Mouse (Mus musculus) left cerebral cortex, postnatal 4 days (tissue): ENCODE data around the gene Wfdc13. TPM values are rescaled to one million over a fixed set of nuclear protein-coding genes. Genes with fewer than 3 reads are reported as not detected.
"Not testable (repeated sequence)": the region's sequence is repeated elsewhere in the genome, so short reads cannot be mapped to it uniquely, and the experiment has no call there.

ENCODE experiments used
- DNase-seq: peaks from one replicate; pipeline ENCODE4 v3.0.0-alpha.2; 2022
- intact Hi-C: fragments of 180-260 bp; cut with DNase I; formaldehyde crosslinking; loops from one replicate; pipeline ENCODE4 v1.15.1; 2025
- total RNA-seq, 2 experiments: library from RNA; stranded (reverse); gene quantifications; 2 replicates each; pipeline ENCODE4 v1.2.3; 2021

The Wfdc13 gene
- total RNA-seq, 2 experiments from 2014 or later: not detected

DNA sequence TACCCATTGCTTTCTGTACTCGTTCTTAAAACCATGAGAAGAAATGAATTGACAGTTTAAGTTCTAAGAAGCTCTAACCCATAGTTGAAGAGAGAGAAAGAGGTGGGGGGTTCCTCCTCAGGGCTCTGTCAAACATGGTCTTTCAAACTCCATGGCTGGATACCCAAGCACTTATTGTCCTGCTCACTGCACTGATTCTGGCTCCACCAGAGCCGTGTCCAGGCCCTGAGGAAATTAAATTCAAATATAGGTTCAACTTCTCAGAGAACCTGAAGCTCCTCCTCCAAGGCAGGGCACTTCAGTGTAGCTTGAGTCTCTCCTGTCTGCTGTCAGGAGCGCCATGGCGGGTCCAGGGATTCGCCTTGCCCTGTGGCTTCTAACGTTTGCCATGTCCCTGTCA is 30.1 kb downstream of the Wfdc13 start, which contains the start of gene Spint5:
Spint5 (plus strand) TSS at position 301 of the 400 bp plus-strand sequence.
- intact Hi-C loops: no loop called here

DNA sequence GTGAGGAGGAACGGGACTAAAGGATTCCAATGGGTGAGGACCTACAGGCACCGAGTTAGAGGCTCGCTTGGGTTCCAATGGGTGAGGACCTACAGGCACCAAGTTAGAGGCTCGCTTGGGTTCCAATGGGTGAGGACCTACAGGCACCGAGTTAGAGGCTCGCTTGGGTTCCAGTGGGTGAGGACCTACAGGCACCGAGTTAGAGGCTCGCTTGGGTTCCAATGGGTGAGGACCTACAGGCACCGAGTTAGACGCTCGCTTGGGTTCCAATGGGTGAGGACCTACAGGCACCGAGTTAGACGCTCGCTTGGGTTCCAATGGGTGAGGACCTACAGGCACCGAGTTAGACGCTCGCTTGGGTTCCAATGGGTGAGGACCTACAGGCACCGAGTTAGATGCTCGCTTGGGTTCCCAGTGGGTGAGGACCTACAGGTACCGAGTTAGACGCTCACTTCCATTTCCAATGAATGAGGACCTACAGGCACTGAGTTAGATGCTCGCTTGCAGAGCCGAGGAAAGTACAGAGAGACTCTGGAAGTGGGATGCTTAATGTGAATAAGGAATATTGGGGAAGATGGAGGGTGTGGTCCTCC is 31.4 kb downstream of the Wfdc13 start:
- intact Hi-C loops, DNase-seq: not testable (repeated sequence)

More for the DNA sequence above, 30.1 kb downstream of the Wfdc13 start, which contains the start of gene Spint5:
- no peak for DNase-seq

GRCm38 (mm10) chr2:164723276-164723675 is 38.4 kb downstream of the Wfdc13 start:
- no peak for DNase-seq
- intact Hi-C loops: no loop called here

GRCm38 (mm10) chr2:164725895-164726619 is 41.1 kb downstream of the Wfdc13 start:
- DNase-seq: peak; percentile 70
- intact Hi-C loops: loop anchor here (2.0 kb wide), 1 partner anchor 133 kb away; the partner anchor contains the start of gene Eppin

DNA sequence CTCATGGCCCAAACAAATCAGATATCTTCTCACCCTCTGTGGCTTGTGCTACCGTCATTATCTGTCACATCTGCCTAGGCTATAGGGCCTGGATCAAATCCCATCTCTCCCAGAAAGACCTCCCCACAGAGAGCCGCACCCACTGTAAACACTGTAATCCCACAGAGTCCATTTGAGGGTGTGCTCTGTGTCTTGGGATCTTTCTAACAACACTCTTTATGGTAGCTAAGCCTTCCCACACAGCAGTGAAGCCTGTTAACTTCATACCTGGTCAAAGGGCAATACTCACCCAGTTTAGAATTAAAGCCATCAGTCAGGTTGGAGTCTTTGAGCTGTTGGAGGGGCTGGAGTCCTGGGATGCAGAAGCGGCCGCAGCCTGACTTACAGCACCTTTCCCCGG is 46.8 kb downstream of the Wfdc13 start:
- DNase-seq: no peak
- intact Hi-C loops: no loop called here

- DNase-seq: no peak
- intact Hi-C loops: no loop called here
Measured at GRCm38 (mm10) chr2:164733259-164733658, 48.4 kb downstream of the Wfdc13 start.

GRCm38 (mm10) chr2:164734839-164735238 is 49.9 kb downstream of the Wfdc13 start:
- intact Hi-C loops: no loop called here

GRCm38 (mm10) chr2:164735446-164735845 is 50.5 kb downstream of the Wfdc13 start:
- no peak for DNase-seq
- intact Hi-C loops: no loop called here

More at GRCm38 (mm10) chr2:164734839-164735238, 49.9 kb downstream of the Wfdc13 start:
- no peak for DNase-seq

Other genes with a start within 250 kb of the Wfdc13 start
- 10 to 100 TPM in 1 of 2 experiments, 1 to 10 TPM in 1; 9.6 to 12.6 TPM for gene Sdc4, start 241.2 kb upstream of the Wfdc13 start, total RNA-seq
- gene Sys1, start 228.1 kb upstream of the Wfdc13 start, total RNA-seq: 10 to 100 TPM; 42.5 to 45.8 TPM
- gene Gm20458, start 224.1 kb upstream of the Wfdc13 start, total RNA-seq: 1 to 10 TPM in 1 of 2 experiments, not detected in 1; 2.9 TPM
- not detected for gene Trp53tg5, start 211.4 kb upstream of the Wfdc13 start, total RNA-seq
- 10 to 100 TPM; 32.6 to 33.5 TPM for gene Dbndd2, start 199.0 kb upstream of the Wfdc13 start, total RNA-seq
- gene Pigt, start 187.6 kb upstream of the Wfdc13 start, total RNA-seq: 100 to 1,000 TPM; 109 to 113 TPM
- gene Wfdc2, start 122.7 kb upstream of the Wfdc13 start, total RNA-seq: 1 to 10 TPM in 1 of 2 experiments, not detected in 1; 2.1 TPM
- gene Spint3, start 111.6 kb upstream of the Wfdc13 start, total RNA-seq: not detected
- gene Wfdc6a, start 99.7 kb upstream of the Wfdc13 start, total RNA-seq: not detected
- gene Eppin, start 91.5 kb upstream of the Wfdc13 start, total RNA-seq: not detected
- gene Wfdc6b, start 71.6 kb upstream of the Wfdc13 start, total RNA-seq: under 1 TPM in 1 of 2 experiments, not detected in 1; 0.40 TPM
- not detected for gene Wfdc8, start 71.5 kb upstream of the Wfdc13 start, total RNA-seq
- not detected for gene Wfdc16, start 46.3 kb upstream of the Wfdc13 start, total RNA-seq
- not detected for gene Wfdc10, start 29.1 kb upstream of the Wfdc13 start, total RNA-seq
- not detected for gene Wfdc9, start 28.5 kb upstream of the Wfdc13 start, total RNA-seq
- gene Wfdc11, start 11.0 kb upstream of the Wfdc13 start, total RNA-seq: not detected
- not detected for gene Spint4, start 13.4 kb downstream of the Wfdc13 start, total RNA-seq
- not detected for gene Spint5, start 30.2 kb downstream of the Wfdc13 start, total RNA-seq
- gene Wfdc3, start 60.8 kb downstream of the Wfdc13 start, total RNA-seq: 1 to 10 TPM in 1 of 2 experiments, under 1 TPM in 1; 0.60 to 1.1 TPM
- 10 to 100 TPM; 35.8 to 38.1 TPM for gene Dnttip1, start 60.9 kb downstream of the Wfdc13 start, total RNA-seq
- gene Ube2c, start 84.8 kb downstream of the Wfdc13 start, total RNA-seq: 10 to 100 TPM; 10.8 to 14.3 TPM
- not detected for gene Tnnc2, start 94.9 kb downstream of the Wfdc13 start, total RNA-seq
- 10 to 100 TPM; 52.8 to 56.9 TPM for gene Snx21, start 100.7 kb downstream of the Wfdc13 start, total RNA-seq
- 10 to 100 TPM; 20.6 to 20.8 TPM for gene Acot8, start 119.8 kb downstream of the Wfdc13 start, total RNA-seq
- 1 to 10 TPM; 6.9 to 8.0 TPM for gene Zswim3, start 120.0 kb downstream of the Wfdc13 start, total RNA-seq
- 10 to 100 TPM; 17.5 to 17.8 TPM for gene Zswim1, start 137.6 kb downstream of the Wfdc13 start, total RNA-seq
- 1 to 10 TPM; 1.1 to 1.2 TPM for gene Spata25, start 143.4 kb downstream of the Wfdc13 start, total RNA-seq
- 10 to 100 TPM; 56.8 to 62.2 TPM for gene Ctsa, start 147.8 kb downstream of the Wfdc13 start, total RNA-seq
- gene Neurl2, start 148.3 kb downstream of the Wfdc13 start, total RNA-seq: 1 to 10 TPM; 5.1 to 5.6 TPM
- 10 to 100 TPM; 63.5 to 71.3 TPM for gene Pltp, start 172.6 kb downstream of the Wfdc13 start, total RNA-seq
- 10 to 100 TPM; 53.9 to 61.4 TPM for gene Pcif1, start 194.2 kb downstream of the Wfdc13 start, total RNA-seq
- 10 to 100 TPM; 30.0 to 31.2 TPM for gene Zfp335, start 226.7 kb downstream of the Wfdc13 start, total RNA-seq